Mouse (Mus musculus) kidney, adult 9 months (tissue): ENCODE data around the gene Obsl1.

ENCODE experiments used
- DNase-seq: peaks from one replicate; pipeline ENCODE4 v3.0.0; 2022

Obsl1 gene

DNA sequence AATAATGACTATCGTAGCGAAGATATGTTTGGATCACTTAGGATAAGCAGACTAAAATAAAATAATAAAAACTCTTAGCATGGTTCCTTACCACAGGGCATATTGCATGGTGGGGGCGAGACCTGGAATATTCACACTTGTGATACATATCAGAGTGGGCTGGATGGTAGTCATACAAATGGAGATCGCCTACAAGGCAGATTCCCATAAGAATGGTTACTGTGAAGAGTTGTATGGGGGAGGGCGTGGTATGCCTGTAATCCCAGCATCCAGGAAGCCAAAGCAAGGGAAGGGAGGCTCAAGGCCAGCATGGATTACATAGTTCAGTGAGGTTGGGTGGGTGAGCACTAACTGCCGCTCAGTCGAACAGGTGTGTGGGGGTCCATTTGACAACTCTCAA lies 25.5 kb downstream of the Obsl1 start:
- DNase-seq, result no peak

DNA sequence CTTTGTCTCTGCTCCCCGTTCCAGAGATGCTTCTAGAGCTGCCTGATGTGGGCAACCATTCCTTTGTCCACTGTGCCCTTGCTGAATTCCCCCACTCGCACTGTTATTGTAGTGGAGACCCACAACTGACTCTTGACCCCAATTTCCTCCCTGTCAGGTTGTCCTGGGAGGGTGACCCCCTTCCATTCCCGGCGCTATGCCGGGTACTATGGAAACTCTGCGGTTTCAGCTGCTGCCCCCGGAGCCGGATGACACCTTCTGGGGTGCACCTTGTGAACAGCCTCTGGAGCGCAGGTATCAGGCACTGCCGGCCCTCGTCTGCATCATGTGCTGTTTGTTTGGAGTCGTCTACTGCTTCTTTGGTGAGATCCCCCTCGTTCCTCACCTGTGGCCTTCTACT lies 26.2 kb downstream of the Obsl1 start:
- DNase-seq, result no peak

DNA sequence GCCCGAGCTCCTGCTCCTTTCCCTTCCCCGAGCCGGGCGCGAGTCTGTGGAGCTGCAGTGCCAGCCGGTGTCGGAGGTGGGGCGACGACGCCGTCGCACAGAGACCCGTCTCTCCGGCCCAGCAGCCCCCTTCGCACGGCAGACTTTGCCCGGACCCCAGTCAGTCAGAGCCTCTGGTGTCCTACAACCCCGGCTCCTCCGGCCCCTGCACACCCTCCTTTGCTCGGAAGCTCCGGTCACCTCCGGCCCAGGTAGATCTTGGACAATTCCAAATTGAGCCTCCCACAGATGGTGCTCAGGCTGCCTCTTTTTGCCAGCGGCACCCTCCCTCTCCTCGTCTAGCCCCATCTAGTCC lies 26.6 kb downstream of the Obsl1 start:
- no peak for DNase-seq

DNA sequence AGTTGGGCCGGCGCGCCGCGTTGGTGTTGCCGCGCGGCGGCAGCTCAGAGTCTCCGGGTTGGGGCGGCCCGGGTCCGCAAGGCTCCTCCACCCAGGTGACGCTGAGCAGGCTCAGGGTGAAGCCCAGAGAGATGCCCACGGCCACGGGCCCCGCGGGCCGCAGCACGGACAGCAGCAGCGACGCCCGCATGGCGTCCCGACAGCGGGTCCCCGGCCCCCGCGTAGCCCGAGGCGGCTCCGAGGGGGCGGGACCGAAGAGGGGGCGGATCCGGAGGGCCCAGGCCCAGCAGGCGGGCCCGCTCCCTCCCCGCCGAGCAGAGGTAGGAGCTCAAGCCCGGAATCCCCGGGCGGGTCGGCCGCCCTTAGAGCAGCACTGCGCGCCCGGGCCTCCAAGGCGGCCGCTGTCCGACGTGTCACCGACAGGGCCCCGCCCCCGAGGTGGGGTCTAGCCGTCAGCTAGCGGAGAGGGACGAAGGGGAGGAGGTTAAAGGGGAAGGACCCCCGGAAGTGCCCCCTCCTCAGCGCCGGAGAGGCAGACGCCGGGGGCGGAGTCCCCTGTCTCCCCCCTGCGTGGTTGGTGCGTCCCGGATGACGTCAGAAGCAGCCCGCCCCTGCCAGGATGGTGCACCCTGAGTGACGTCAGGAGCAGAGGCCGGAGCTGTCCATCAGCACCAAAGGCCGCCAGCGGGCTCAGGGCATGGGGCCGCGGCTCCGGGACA lies 27.2 kb downstream of the Obsl1 start, which contains the start of the genes Chpf and Tmem198:
TSS of gene Chpf (minus strand) at position 392 of the 719 bp plus-strand sequence.
TSS of gene Tmem198 (plus strand) at position 617 of the 719 bp plus-strand sequence.
- peak; percentile 98 for DNase-seq

DNA sequence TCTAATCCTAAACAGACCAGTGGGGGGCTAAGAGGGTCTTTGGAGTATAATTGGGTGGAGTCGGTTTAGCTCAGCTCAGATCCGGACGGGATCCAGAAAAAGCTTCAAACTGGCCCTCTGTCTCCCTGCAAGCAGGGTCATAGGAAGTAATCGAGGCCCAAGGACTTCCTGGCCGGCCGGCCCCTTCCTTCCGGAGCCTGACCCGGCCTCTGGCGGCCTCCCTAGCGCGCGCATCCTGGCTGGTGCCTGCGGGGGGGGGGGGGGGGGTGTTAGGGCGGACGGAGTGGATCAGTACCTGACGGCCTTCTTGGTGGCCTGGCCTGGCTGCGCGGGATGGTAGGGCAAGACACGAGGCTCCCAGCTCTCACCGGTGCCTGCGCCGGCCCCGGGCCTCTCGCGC lies 27.8 kb downstream of the Obsl1 start:
- peak; percentile 54 for DNase-seq

DNA sequence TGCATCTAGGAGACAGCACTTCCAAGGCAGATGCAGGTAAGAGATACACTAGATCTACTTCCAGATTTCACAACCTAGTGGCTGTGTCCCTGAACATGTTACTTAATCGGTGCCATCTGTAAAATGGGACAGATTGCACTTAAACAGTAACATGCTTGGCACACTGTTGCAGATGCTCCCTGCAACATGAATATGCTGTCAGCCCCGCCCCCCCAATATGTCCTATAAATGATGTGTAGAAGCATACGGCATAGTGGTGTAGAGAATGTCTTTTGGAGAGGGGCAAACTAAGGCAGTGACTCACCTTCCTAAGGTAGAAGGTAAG lies 28.3 kb downstream of the Obsl1 start:
- DNase-seq, result no peak

DNA sequence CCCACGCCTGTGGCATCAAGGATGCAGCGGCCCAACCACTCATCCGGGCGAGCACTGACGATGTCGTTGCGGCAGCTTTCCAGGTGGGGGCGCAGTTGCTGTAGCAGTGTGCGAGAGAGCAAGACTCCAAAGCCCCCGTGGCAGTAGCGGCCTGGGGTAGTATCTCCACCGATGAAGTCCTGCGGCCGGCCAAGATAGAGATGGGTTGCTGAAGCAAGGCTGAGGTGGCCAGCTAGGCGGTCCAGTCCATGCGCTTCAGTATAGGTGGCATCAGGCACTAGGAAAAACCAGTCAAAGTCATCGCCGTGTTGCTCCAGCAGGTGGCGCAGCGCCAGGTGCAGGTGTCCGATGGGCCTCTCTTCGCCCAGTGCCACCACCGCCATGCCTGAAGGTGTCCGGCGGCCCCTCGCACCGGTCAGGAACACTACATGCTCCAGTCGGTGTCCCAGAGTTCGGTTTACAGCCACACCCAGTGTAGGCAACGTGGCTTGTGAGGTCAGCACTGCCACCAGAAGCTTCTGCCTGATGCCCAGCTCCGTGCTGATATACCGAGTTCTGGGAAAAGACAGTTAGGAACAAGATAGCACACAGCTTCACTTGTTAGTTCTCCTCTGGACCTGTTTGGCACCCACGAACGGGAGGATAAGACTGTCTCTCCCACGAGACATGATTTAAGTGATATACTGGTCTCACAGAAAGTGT lies 28.8 kb downstream of the Obsl1 start:
- peak; percentile 90 for DNase-seq

DNA sequence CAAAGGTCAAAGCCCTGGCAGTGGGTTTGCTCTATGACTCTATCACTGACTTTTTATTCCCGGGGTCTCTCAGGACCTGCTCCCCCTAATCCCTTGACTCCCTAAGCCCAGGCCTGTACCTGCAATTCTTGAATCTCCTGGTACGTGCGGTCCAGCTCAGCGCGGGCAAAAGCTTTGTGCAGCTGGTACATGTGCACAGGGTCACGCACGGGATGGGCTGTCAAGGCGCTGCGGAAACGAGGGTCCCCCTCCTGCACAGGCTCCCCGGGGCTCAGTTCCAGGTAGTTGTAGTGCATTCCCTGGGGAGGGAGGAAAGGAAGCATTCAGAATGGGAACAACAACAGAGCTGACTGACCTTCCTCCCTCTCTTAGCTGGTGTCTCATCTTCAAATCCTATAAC lies 29.8 kb downstream of the Obsl1 start:
- DNase-seq, result no peak

DNA sequence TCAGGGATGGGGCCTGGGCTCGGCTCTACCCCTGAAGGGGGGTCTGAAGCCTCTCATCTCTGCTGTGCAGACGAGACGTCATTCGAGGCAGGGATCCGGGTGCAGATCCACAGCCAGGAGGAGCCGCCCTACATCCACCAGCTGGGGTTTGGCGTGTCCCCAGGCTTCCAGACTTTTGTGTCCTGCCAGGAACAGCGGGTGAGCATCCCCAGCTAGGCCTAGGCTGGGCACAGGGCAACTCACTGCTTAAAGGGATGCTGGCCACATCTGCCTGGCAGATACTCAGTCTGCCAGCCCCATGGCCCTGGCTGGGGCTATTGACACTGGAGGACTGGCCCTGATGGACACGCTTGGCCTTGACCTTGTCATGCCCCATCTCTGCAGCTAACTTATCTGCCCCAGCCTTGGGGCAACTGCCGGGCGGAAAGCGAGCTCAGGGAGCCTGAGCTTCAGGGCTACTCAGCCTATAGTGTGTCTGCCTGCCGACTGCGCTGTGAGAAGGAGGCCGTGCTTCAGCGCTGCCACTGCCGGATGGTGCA lies 36.9 kb downstream of the Obsl1 start:
- no peak for DNase-seq

DNA sequence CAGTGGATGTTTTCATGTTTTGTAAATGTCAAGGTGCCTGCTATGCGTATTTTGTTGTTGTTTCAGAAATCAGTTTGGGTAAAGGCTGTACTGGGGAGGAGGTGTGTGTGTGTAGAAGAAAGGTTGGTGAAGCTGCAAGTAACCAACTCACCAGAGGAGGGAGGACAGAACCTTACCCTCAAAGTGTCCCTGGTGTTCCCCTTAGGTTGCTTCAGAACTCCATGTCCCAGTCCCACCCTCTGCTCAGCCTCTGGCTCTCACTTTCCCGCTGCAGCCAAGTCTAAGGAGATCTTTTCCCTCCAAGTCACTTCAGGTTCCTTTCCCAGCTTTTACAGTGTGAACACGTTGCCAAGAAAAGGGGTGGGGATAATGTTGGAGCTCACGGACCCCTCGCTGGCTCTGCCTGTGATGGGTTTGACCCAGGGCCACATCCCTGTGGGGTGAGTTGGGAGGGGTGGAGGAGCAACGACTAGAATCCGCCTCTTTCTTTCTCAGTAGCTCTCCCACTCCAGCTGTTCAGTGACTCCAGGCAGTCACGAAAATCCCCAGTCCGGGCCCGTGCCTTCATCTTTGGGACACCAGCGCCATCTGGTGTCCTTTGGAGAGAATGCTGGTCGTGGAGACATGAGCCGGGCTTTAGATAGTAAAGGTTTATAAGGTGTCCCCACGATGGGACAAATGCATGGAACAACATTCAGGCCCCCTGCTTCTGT lies 38.9 kb downstream of the Obsl1 start:
- DNase-seq, result peak; percentile 80

DNA sequence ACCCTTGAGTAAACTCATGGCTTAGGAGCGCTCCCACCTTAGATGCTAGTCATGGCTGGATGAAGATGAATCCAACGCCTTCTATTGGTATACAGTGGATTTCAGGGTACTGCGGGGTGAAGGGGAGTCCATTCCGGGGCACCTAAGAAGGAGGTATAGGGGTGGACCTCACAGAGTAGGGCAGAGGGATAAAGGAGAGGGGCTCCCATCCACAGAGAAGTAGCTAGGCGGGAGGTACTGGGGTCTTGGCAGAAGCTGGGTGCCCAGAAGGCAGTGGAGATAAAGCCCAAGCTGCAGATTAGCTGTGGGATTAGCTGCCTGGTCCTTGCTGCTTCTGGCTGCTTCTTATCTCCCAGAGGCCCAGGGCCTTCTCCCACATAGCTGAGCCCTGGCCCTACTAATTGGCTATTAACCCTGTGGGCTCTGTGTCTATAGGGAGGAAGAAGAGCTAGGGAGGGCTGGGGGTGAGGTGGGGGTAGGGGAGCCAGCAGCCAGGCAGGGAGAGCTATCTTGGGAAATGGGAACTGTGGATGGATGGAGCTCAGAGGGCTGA lies 42.5 kb downstream of the Obsl1 start:
- DNase-seq, result no peak

DNA sequence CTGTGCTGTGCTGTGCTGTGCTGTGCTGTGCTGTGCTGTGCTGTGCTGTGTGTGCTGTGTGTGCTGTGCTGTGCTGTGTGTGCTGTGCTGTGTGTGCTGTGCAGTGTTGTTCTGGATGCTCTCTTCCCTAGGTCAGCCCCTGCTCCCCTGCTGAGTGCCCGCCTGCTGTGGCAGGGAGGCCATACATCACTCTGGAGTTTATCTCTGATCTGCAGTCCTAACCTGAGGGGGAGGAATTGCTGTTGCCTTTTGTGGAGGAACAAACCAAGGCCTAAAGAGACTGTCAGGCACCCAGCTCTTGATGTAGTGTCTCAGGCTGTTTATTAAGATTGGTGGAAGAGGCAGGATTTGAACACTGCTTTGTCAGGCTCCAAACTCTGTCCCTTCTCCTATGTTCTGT lies 43.6 kb downstream of the Obsl1 start:
- no peak for DNase-seq

DNA sequence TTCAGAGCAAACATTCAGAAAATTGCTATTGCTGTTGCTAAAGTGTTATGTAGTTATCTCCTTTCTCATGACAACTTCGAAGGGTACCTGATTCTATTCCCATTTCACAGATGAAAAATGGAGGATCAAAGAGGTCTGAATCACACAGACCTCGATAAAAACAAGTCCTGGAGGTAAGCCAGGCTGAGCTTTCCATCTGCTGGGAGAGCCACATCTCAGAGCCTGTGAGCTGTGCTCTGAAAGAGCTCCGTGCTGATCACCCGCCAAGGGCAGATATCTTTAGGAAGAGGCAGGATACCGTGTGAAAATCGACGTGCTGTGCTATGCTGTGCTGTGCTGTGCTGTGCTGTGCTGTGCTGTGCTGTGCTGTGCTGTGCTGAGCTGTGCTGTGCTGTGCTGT lies 46.0 kb downstream of the Obsl1 start:
- DNase-seq, result no peak

DNA sequence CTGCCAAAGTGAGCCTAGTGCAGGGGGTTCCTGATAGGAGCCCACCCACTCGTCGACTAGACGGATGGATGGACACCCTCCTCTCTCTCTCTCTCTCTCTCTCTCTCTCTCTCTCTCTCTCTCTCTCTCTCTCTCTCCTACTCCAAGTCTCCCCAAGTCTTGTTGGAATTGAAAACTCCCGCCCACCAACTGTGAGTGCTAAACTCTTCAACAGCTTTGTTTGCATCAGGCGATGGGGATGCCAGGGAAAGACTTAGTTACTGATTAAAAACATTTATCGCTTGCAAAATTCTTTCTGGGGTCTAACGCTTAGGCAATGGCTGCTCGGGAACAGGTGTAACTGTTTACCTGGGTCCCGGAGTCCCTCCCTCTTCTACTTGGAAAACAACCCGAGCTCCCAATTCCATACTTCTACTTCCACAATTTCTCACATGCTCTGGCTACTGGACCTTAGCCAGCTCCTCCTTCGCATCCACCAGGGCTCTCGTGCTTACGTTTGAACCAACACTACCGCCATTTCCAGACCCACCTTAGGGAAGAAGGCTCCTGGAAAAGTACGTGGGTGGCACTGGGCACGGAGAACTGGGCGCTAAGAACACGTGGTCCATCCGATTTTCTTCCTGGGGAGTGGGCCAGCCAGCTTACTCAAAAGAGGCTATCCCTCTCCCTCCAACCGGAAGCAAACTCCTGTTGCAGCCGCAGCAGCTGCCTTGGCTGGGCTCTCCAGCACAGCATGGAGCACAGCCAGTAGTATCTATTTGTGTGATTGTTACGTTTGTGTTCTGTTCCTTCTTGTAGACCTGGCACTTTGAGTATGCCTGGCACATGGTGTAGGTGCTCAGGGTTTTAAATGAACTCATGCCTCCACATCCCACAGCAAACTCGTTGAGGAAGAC lies 47.2 kb downstream of the Obsl1 start:
- no peak for DNase-seq

DNA sequence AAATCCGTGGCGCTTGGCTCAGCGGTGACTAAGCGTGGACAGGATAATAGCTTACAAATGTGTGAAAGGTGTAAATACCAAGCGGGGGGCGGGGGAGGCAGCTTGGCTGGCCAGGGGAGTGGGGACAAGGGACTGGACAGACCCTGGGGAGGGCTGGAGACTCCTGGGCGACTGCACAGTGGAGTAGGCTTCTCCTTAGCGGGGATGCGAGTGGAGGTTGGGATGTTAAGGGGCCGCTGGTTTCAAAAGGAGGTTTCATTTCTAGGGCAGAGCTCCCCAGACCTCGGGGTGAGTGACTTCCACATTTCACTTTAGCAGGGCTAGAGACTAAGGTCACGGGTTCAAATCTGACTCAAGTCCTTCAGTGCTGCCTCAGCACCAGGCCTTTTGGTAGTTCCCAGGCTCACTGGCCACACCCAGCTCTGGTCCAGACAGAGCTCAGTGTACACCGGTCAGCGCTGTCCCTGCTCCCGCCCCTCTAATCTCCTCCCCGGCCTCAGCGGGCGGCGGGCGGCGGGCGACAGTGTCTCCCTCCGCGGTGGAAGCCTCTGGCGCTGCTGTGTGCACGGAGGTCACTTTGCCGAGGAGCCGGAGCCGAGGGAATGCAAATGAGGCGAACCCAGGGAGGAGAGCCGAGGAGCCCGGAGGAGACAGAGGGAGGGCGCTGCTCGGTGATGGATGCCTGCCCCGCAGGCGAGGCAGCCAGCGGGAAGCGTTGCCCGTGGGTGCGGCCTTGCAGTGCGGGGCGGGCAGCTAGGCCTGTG lies 48.0 kb downstream of the Obsl1 start:
- DNase-seq, result peak; percentile 24

DNA sequence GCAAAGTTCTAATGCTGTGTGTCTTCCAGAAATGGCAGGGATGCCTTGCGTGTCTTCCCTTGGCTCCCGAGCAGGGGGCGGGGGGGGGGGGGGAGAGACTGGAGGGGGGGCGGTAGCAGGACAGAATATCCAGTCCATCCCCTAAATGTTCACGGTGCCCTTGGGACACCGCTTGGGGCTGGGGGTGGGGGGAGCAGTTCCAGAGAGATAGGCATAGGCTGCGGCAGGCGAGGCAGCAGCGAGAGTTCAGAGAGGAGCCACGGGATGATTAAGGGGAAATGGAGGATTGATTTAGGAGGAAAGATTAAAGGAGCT lies 48.6 kb downstream of the Obsl1 start:
- no peak for DNase-seq

DNA sequence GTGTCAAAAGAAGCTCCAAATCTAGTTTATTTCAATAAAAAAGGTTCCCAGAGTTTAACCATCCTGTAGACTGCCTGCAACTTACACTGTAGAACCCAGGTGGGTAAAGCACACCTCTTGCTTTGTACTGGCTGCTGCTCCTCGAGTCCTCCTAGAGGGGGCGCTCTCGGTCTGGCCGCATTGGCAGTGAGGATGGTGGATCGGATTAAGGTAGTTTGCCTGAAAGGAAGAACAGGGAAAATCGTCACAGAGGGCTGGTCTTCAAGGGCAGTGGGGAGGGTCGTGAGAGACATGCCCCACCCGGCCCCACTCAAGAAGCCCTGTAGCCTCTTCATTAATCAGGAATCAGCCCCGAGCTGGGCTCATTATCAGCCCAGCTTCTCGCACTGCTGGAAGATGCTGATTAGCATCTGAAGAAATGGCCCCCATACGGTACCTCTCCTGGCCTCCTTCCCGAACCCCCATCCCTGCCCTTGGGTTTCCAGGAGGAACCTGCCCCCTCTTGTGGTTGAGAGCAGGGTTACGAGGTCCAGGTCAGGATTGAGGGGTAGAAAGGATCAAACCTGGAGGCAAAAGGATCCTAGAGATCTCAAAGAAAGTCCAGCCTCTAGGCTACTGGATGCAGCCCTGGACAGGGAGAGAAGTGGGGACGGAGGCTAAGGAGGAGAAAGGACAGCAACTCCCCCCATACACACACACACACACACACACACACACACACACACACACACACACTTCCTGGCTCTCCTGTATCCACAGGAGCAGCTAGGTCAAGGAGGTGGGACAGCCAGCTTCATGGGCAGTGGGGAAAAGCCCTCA lies 49.3 kb downstream of the Obsl1 start:
- DNase-seq, result no peak

DNA sequence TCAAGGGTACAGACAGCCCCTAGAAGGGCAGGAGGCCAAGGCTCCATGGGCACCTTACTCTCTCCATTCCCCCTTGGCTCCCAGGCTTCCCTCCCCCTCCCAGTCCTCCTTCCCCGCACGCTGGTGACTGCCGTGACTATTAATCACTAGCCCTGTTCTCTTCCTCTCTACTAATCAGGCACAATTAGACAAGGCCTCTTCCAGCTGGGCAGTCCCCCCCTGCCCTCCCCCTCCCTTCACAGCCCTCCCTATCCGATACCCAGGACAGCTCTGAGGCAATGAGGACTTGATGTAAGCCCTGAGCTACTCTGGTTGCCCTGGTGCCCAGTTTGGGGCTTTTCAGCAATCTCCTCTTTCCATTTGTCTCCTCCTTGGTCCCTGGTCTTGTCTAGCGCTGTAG lies 50.3 kb downstream of the Obsl1 start:
- no peak for DNase-seq

DNA sequence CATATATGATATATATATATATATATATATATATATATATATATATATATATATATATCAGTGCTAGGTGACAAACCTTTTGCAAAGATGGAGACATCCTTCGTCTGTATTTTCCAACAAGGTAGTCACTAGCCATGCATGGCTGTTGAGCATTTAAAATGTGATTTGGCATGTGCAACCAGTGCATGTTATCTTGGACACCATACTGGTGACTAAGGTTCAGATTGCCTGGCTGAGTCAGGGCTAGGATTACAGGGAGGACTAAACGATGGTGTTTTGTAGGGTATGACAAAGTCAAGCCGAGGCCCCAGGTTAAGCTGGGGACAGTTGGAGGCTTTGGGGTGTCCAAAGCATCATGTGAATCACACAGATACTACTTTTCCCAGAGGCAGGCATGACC lies 50.8 kb downstream of the Obsl1 start:
- no peak for DNase-seq

DNA sequence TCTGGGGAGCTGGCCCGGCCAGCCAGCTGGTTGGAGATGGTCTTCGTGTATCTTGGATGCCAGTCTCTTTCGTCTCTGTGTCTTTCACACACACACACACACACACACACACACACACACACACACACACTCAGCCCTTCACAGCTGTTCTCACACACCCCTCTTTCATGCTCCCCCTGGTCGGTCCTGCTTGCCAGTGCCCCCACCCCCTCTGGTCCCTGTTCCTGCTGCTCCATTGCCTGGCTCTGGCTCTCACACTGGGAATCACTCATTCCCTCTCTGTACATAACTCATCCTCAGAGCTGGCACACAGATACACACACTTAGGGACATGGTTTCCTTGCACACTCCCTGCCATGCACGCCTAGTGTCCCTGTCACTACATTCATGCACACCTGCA lies 54.4 kb downstream of the Obsl1 start:
- no peak for DNase-seq
